Mouse (Mus musculus): Measurements from ENCODE around the gene Rps21.

Gene Rps21

GRCm38 (mm10) chr2:180257001-180257521 is at the start of gene Rps21:
Rps21 (plus strand) TSS chr2:180257377.
- peak; percentile 100 for DNase-seq (ENCODE audit: low spot score)

DNA sequence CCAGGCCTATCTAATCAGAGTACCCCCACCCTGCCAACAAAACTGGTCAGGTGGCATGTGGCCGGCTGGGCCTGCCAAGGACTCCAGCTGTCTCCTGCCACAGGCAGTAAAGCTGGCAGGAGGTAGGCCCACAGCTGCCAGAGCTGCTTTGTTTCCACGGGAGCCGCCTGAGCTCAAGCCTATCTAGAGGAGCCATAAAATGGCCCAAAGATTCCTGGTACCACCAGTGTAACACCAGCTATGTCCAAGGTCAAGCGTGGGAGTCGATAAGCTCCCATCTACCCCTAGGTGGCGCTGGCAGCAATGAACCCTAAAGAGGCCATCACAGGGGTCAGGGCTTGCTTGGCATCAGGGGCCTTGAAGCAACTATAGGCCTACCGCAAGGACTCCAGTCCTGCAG is 49.3 kb upstream of the Rps21 start:
- peak; percentile 74 for DNase-seq (ENCODE audit: low spot score)

DNA sequence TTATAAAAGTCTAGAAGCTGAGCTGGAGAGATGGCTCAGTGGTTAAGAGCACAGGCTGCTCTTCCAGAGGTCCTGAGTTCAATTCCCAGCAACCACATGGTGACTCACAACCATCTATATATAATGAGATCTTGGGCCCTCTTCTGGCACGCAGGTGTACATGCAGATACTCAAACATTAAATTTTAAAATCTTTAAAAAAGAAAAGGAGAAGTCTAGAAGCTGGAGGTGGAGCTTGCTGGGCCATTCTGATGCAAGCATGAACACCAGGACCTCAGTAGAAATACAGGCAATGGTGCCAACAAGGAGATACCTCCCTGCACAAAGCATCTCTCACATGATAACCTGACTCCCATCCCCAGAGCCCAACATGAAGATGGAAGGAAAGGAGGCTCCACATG is 48.2 kb upstream of the Rps21 start:
- DNase-seq (ENCODE audit: low spot score), result no peak

DNA sequence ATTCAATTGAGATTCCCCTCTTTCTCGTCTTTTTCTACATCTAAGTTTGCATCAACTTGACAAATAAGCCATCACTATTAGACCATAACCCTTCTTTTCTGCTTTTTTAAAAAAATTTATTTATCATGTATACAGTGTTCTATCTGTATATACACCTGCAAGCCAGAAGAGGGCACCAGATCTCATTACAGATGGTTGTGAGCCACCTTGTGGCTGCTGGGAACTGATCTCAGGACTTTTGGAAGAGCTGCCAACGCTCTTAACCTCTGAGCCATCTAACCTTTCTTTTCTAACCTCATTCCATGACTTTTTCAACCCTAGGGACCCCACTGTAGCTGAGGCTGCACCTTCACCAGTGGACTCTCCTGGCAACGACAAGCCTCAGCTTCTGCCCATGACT is 44.9 kb upstream of the Rps21 start:
- DNase-seq (ENCODE audit: low spot score), result no peak

- no peak for DNase-seq (ENCODE audit: low spot score)
Observed at GRCm38 (mm10) chr2:180214352-180214978, 42.7 kb upstream of the Rps21 start.

GRCm38 (mm10) chr2:180215011-180215461 is 42.1 kb upstream of the Rps21 start:
- DNase-seq (ENCODE audit: low spot score), result no peak

GRCm38 (mm10) chr2:180215951-180216350 is 41.2 kb upstream of the Rps21 start:
- no peak for DNase-seq (ENCODE audit: low spot score)

GRCm38 (mm10) chr2:180216921-180217320 is 40.3 kb upstream of the Rps21 start:
- no peak for DNase-seq (ENCODE audit: low spot score)

- DNase-seq (ENCODE audit: low spot score), result no peak
Observed at GRCm38 (mm10) chr2:180217587-180217986, 39.6 kb upstream of the Rps21 start.

- no peak for DNase-seq (ENCODE audit: low spot score)
Observed at GRCm38 (mm10) chr2:180218241-180218640, 38.9 kb upstream of the Rps21 start.

GRCm38 (mm10) chr2:180218677-180219076 is 38.5 kb upstream of the Rps21 start:
- no peak for DNase-seq (ENCODE audit: low spot score)

DNA sequence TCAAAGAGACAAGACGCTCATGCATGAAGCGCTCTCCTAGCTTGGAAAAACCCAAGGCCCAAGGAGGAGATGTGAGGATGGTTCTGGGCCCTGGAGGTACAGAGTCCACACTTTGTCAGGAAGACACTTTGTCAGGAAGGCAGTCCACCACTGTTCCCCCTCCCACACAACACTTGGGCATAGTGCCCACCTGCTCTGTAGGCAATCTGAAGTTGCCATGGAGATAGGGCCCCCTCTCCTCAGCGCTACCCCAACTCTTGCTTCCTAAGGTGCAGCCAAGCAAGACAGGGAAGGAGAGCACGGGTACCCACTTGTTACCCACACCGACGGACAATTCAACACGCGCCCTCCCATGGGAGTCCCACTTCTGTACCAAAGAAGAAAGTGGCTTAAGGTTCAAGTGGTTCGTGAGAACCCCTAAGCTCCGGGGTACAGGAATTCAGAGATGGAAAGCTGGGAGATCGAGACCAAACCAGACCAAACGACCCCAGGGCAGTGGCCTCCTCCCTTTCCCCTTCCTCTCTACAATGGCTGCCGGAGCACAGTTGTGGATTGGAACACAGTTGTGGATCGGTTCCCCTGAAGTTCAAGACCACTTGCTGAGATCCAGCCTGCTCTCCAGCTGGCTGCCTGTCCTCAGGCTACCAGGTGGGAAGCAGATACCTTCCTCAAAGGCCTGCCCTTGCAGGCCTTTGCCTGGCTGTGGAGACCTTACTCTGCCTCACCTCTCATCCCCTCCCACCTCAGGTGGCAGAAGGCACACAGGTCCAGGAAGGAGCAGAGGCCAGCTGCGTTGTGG is 37.8 kb upstream of the Rps21 start:
- DNase-seq (ENCODE audit: low spot score), result no peak

GRCm38 (mm10) chr2:180220165-180220564 is 37.0 kb upstream of the Rps21 start:
- DNase-seq (ENCODE audit: low spot score), result no peak

DNA sequence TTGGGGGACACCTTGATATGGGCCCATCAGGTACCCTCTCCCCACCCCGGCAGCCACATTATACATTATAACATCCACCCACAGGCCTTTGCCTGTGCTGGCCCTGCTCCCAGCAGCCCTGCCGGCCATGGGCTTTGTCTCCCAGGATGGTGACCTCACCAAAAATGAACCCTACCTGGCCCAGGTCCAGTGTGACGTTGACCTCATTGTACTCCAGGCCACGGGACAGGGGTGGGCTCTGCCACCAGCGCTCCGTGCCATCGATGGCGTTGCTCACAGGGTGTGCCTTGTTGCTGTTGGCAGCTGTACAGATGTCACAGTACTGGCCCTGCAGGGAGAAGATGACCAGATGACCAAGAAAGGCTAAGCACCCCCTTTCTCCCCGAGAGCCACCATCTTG is 36.1 kb upstream of the Rps21 start:
- DNase-seq (ENCODE audit: low spot score), result no peak

DNA sequence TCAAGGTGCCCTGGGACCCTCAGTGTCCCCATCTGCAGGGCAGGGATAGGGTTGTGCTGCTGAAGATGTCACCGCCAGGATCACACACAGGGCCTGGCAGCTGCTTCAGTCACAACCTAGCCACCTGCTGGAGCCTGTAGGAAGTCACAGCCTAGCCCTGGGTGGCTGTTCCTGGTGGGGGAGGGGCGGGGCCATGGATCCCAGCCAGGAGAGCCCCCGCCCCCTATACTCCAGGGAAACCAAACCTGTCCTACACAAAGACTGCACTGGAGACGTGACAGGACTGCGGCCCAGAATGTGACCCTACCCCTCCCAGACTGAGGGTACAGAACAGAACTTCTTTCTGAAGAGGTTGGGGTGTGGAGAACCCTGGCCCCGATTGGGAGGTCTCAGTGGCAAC is 34.9 kb upstream of the Rps21 start:
- peak; percentile 54 for DNase-seq (ENCODE audit: low spot score)

- no peak for DNase-seq (ENCODE audit: low spot score)
Observed at GRCm38 (mm10) chr2:180224647-180225043, 32.5 kb upstream of the Rps21 start.

- DNase-seq (ENCODE audit: low spot score), result no peak
Observed at GRCm38 (mm10) chr2:180225044-180225761, 32.0 kb upstream of the Rps21 start.

GRCm38 (mm10) chr2:180225762-180226378 is 31.3 kb upstream of the Rps21 start, which contains the start of gene Lama5:
Lama5 (minus strand) TSS chr2:180225859.
- peak; percentile 73 for DNase-seq (ENCODE audit: low spot score)

- peak; percentile 82 for DNase-seq (ENCODE audit: low spot score)
Observed at GRCm38 (mm10) chr2:180227262-180228059, 29.7 kb upstream of the Rps21 start.

DNA sequence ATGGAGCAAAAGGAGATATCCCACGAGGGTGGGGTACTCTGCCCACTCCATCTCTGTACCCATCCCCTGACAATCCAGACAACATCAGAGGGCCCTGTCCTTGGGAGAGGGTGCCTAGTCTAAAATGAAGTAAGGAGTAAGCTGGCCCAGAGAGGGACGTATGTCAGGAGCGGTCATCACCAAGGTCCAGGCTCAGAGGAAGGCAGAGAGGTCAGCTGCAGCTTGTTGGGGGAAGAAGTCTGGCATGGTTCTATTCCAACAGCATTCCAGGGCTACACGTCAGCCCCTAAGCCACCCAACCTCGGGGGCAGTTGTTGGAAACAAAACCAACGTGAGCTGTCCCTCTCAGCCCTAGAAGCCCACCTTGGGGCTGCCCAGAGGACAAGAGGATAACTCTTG is 29.1 kb upstream of the Rps21 start:
- no peak for DNase-seq (ENCODE audit: low spot score)

- no peak for DNase-seq (ENCODE audit: low spot score)
Observed at GRCm38 (mm10) chr2:180228592-180228991, 28.6 kb upstream of the Rps21 start.

Data from retina, embryonic 14.5 days (tissue).